Mouse (Mus musculus): ENCODE results near the gene Duxf3.

DNA sequence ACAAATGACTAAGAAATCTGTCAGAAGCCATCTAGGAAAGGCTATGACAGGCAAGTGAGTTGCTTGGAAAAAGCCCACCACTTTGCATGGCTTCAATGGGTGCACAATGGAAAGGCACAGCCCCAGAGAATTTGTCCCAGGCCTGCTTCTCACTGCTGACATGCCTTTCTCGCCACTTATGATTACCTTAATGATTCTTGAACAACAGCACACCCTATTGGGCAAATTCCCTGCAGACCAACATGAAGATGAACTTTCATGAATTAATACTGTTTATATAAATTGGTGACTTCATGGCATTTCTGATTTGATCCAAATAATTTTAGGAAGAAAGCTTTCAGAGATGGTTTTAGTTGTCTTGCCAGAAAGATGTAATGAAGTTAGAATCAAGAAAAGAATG, 17.1 kb upstream of the Duxf3 start:
- TF ChIP-seq POLR2A (IDR thresholded peaks at IDR 0.05; ENCODE audit: low read depth, low read length) (no peak), CTCF (conservative IDR thresholded peaks at IDR 0.05; ENCODE audit: insufficient read depth, insufficient read length, low read depth, low read length) (no peak)

Data from kidney, adult 2 months (tissue).